Mouse (Mus musculus) heart, embryonic 14.5 days (tissue): Measurements from ENCODE around the gene Cirbp. TPM values are rescaled to one million over a fixed set of nuclear protein-coding genes. Genes with fewer than 3 reads are reported as not detected.
A peak's percentile ranks its signal among the peaks of the same experiment; 100 is the strongest.

Experiments used
- ATAC-seq: fragments of 200-750 bp; cut with Nextera tagmentation; 2 replicates; pipeline ENCODE4 v1.8.0; 2017; ENCODE audit warnings: low read depth, moderate TSS enrichment; ENCODE audit not compliant: insufficient number of reproducible peaks, insufficient read depth, low FRiP score
- H3K27ac ChIP-seq, 2 experiments: fragments of 200-500 bp in 1 of 2; fragments of 300-500 bp in 1 of 2; sonication (generic) in 1 of 2; replicated peaks in 1 of 2; 2 replicates each; pipeline ENCODE4 v1.5.1; 2012 to 2014; ENCODE audit warnings: low read depth in 2 of 2, low read length in 2 of 2, control low read depth in 1 of 2, mild to moderate bottlenecking in 1 of 2, mixed read lengths in 1 of 2; ENCODE audit not compliant: control insufficient read depth in 1 of 2, insufficient read depth in 1 of 2
- H3K27me3 ChIP-seq: fragments of 300-500 bp; sonication (generic); 2 replicates; pipeline ENCODE4 v1.6.1; 2014; ENCODE audit warnings: mild to moderate bottlenecking, low read length, control low read depth; ENCODE audit not compliant: control insufficient read depth, insufficient read depth
- H3K36me3 ChIP-seq: fragments of 300-500 bp; sonication (generic); 2 replicates; pipeline ENCODE4 v1.6.1; 2014; ENCODE audit warnings: mild to moderate bottlenecking, control low read depth, low read length, mixed read lengths; ENCODE audit not compliant: control insufficient read depth, insufficient read depth
- H3K4me1 ChIP-seq, 2 experiments: fragments of 200-500 bp in 1 of 2; fragments of 300-500 bp in 1 of 2; sonication (generic) in 1 of 2; 2 replicates each; pipeline ENCODE4 v1.6.1; 2012 to 2014; ENCODE audit warnings: low read length in 2 of 2, control low read depth in 1 of 2, mixed read lengths in 1 of 2; ENCODE audit not compliant: control insufficient read depth in 2 of 2, insufficient read depth in 2 of 2
- H3K4me2 ChIP-seq: fragments of 300-500 bp; sonication (generic); 2 replicates; pipeline ENCODE4 v1.6.1; 2014; ENCODE audit warnings: mild to moderate bottlenecking, low read length
- H3K4me3 ChIP-seq, 2 experiments: fragments of 200-500 bp in 1 of 2; fragments of 300-500 bp in 1 of 2; sonication (generic) in 1 of 2; 2 replicates each; pipeline ENCODE4 v1.5.1; 2012 to 2014; ENCODE audit warnings: low read length in 2 of 2, mild to moderate bottlenecking in 2 of 2, control low read depth in 1 of 2, low read depth in 1 of 2, moderate library complexity in 1 of 2; ENCODE audit not compliant: control insufficient read depth in 1 of 2, insufficient read depth in 1 of 2
- H3K9ac ChIP-seq: fragments of 300-500 bp; sonication (generic); 2 replicates; pipeline ENCODE4 v1.6.1; 2014; ENCODE audit warnings: mild to moderate bottlenecking, low read length
- H3K9me3 ChIP-seq: fragments of 300-500 bp; sonication (generic); 2 replicates; pipeline ENCODE4 v1.6.1; 2016; ENCODE audit warnings: low read length, control low read depth; ENCODE audit not compliant: control insufficient read depth
- WGBS: fragments of 180-500 bp; shearing (Covaris S2); extraction: QIAGEN DNeasy Blood & Tissue Kit; methylation state at CpG from one replicate; pipeline ENCODE4 v1.1.7; 2014; 5-methylcytosine and 5-hydroxymethylcytosine counted together
- polyA plus RNA-seq: library from polyadenylated mRNA; unstranded; fragments of >200 nt; fragmentation: Nextera tagmentation; extraction: Ambion mirVana; gene quantifications from 2 replicates; pipeline ENCODE4 v1.2.1, GENCODE M21; 2014

Cirbp gene
- polyA plus RNA-seq, 1 experiment from 2014 or later, result 79.4 TPM

GRCm38 (mm10) chr10:80147719-80148601, 17.8 kb upstream of the Cirbp start, which contains the start of gene Midn:
Gene Midn (plus strand): TSS chr10:80148272.
- H3K9me3 ChIP-seq, result no peaks in the 10 kb centered on the region
- under 1% methylated on average over 33 of the region's 42 CpGs for WGBS
- H3K36me3 ChIP-seq, result peaks cover 71% of the 10 kb centered on the region
- ATAC-seq, result peak; percentile 51
- H3K27me3 ChIP-seq, result no peaks in the 10 kb centered on the region
- H3K9ac ChIP-seq, result peak within 1 kb of the TSS; percentile 99
- peaks cover 26 to 51% of the 10 kb centered on the region in 2 experiments for H3K4me1 ChIP-seq
- H3K27ac ChIP-seq, result peak within 1 kb of the TSS; percentile 99
- H3K4me3 ChIP-seq, result peak within 1 kb of the TSS; percentile 83 to 85
- peak within 1 kb of the TSS; percentile 77 for H3K4me2 ChIP-seq

GRCm38 (mm10) chr10:80148610-80149290, 17.0 kb upstream of the Cirbp start:
- peak overlapping the region; percentile 77 for H3K4me2 ChIP-seq
- H3K27me3 ChIP-seq, result no peaks in the 10 kb centered on the region
- H3K4me1 ChIP-seq, result peaks cover 27 to 51% of the 10 kb centered on the region in 2 experiments
- peak overlapping the region; percentile 99 for H3K9ac ChIP-seq
- peak overlapping the region; percentile 83 to 85 for H3K4me3 ChIP-seq
- under 1% methylated on average over 57 of the region's 57 CpGs for WGBS
- no peaks in the 10 kb centered on the region for H3K9me3 ChIP-seq
- ATAC-seq, result peak; percentile 54
- H3K27ac ChIP-seq, result peak overlapping the region; percentile 99
- H3K36me3 ChIP-seq, result peaks cover 71% of the 10 kb centered on the region

- WGBS, result under 1% methylated on average over 77 of the region's 88 CpGs
- Histone ChIP-seq H3K4me2 (peak overlapping the region; percentile 77), H3K9me3 (no peaks in the 10 kb centered on the region), H3K27ac (peak overlapping the region; percentile 99), H3K9ac (peak overlapping the region; percentile 99), H3K4me3 (peak overlapping the region; percentile 83 to 85), H3K27me3 (no peaks in the 10 kb centered on the region), H3K4me1 (peaks cover 30 to 55% of the 10 kb centered on the region in 2 experiments), H3K36me3 (peaks cover 71% of the 10 kb centered on the region)
- ATAC-seq, result peak; percentile 77
Observed at GRCm38 (mm10) chr10:80149291-80150225, 16.2 kb upstream of the Cirbp start.

GRCm38 (mm10) chr10:80150226-80151210, 15.3 kb upstream of the Cirbp start:
- H3K4me1 ChIP-seq, result peaks cover 30 to 56% of the 10 kb centered on the region in 2 experiments

GRCm38 (mm10) chr10:80151211-80152034, 14.4 kb upstream of the Cirbp start:
- Histone ChIP-seq H3K27ac (peak overlapping the region; percentile 98 to 99), H3K27me3 (no peaks in the 10 kb centered on the region), H3K9ac (peak overlapping the region; percentile 99), H3K4me2 (peak overlapping the region; percentile 77), H3K4me1 (peaks cover 24 to 56% of the 10 kb centered on the region in 2 experiments), H3K4me3 (peak overlapping the region; percentile 74 to 85), H3K9me3 (no peaks in the 10 kb centered on the region), H3K36me3 (peaks cover 71% of the 10 kb centered on the region)
- WGBS, result 1% methylated on average over 26 of the region's 26 CpGs
- ATAC-seq, result no peak

More at GRCm38 (mm10) chr10:80150226-80151210, 15.3 kb upstream of the Cirbp start:
- Histone ChIP-seq H3K9ac (peak overlapping the region; percentile 99), H3K9me3 (no peaks in the 10 kb centered on the region), H3K4me3 (peak overlapping the region; percentile 74 to 85), H3K27ac (peak overlapping the region; percentile 98 to 99), H3K4me2 (peak overlapping the region; percentile 77), H3K27me3 (no peaks in the 10 kb centered on the region), H3K36me3 (peaks cover 71% of the 10 kb centered on the region)
- under 1% methylated on average over 42 of the region's 71 CpGs for WGBS
- ATAC-seq, result no peak
